Mouse (Mus musculus): ENCODE measurements around the gene Piwil4.

GRCm38 (mm10) chr9:14675707-14676691 lies 64.5 kb downstream of the Piwil4 start:
- no peak for TF ChIP-seq EP300 (IDR thresholded peaks at IDR 0.05; ENCODE audit: low read depth)
- no peak for TF ChIP-seq CTCF (IDR thresholded peaks at IDR 0.05; ENCODE audit: low read depth)
